Mouse (Mus musculus) intestine, postnatal 0 days (tissue): ENCODE measurements around the gene Ptpn1. TPM values are rescaled to one million over a fixed set of nuclear protein-coding genes. Genes with fewer than 3 reads are reported as not detected.

Experiments
- ATAC-seq: fragments of 200-750 bp; cut with Nextera tagmentation; 2 replicates; pipeline ENCODE4 v1.8.0; 2017; ENCODE audit warnings: mild to moderate bottlenecking, moderate TSS enrichment, moderate library complexity
- H3K27ac ChIP-seq: fragments of 300-500 bp; sonication (generic); 2 replicates; pipeline ENCODE4 v1.5.1; 2014; ENCODE audit warnings: mild to moderate bottlenecking, low read depth, low read length, moderate library complexity
- H3K27me3 ChIP-seq: fragments of 300-500 bp; sonication (generic); replicated peaks from 2 replicates; pipeline ENCODE4 v1.6.1; 2014; ENCODE audit warnings: low read length, mixed read lengths; ENCODE audit not compliant: control insufficient read depth, insufficient read depth
- H3K36me3 ChIP-seq: fragments of 300-500 bp; sonication (generic); 2 replicates; pipeline ENCODE4 v1.6.1; 2014; ENCODE audit warnings: mild to moderate bottlenecking, moderate library complexity; ENCODE audit not compliant: control insufficient read depth, insufficient read depth
- H3K4me1 ChIP-seq: fragments of 300-500 bp; sonication (generic); replicated peaks from 2 replicates; pipeline ENCODE4 v1.6.1; 2014; ENCODE audit warnings: antibody characterized with exemption, low read length, mixed read lengths; ENCODE audit not compliant: control insufficient read depth, insufficient read depth
- H3K4me2 ChIP-seq: fragments of 300-500 bp; sonication (generic); replicated peaks from 2 replicates; pipeline ENCODE4 v1.6.1; 2014; ENCODE audit warnings: low read depth, mild to moderate bottlenecking, moderate library complexity
- H3K4me3 ChIP-seq: fragments of 300-500 bp; sonication (generic); 2 replicates; pipeline ENCODE4 v1.5.1; 2014; ENCODE audit warnings: low read depth, low read length
- H3K9ac ChIP-seq: fragments of 300-500 bp; sonication (generic); 2 replicates; pipeline ENCODE4 v1.6.1; 2014; ENCODE audit warnings: mild to moderate bottlenecking, low read depth, low read length
- H3K9me3 ChIP-seq: fragments of 300-500 bp; sonication (generic); 2 replicates; pipeline ENCODE4 v1.6.1; 2016; ENCODE audit warnings: mixed run types; ENCODE audit not compliant: control insufficient read depth
- CTCF ChIP-seq: sonication (generic); IDR thresholded peaks from 2 replicates; pipeline ENCODE4 v1.5.1; 2016; ENCODE audit warnings: low read depth, mild to moderate bottlenecking, control low read depth, antibody characterized with exemption, moderate library complexity
- WGBS: fragments of 180-500 bp; shearing (Covaris S2); extraction: QIAGEN DNeasy Blood & Tissue Kit; methylation state at CpG from one replicate; pipeline ENCODE4 v1.1.7; 2014; 5-methylcytosine and 5-hydroxymethylcytosine counted together
- polyA plus RNA-seq: library from polyadenylated mRNA; unstranded; fragments of >200 nt; fragmentation: Nextera tagmentation; extraction: Ambion mirVana; gene quantifications from 2 replicates; pipeline ENCODE4 v1.2.1, GENCODE M21; 2015

Ptpn1 gene
- 30.5 and 33.5 TPM in 2 replicates for polyA plus RNA-seq

GRCm38 (mm10) chr2:167931985-167932726 is at the start of gene Ptpn1:
Gene Ptpn1, plus strand, starts transcription at chr2:167932057.
- TF ChIP-seq CTCF, result no peak
- Histone ChIP-seq H3K4me1 (peaks cover 5% of the 10 kb centered on the region; the same call in 1 of the 2 replicates), H3K9me3 (no peaks in the 10 kb centered on the region), H3K4me3 (peak within 1 kb of the TSS; percentile 90), H3K4me2 (peak within 1 kb of the TSS; percentile 95), H3K36me3 (no peaks in the 10 kb centered on the region), H3K9ac (peak within 1 kb of the TSS; percentile 94), H3K27me3 (no peaks in the 10 kb centered on the region), H3K27ac (peak within 1 kb of the TSS; percentile 78)
- ATAC-seq, result peak; percentile 96
- WGBS, result under 1% methylated on average over 81 of the region's 99 CpGs

- ATAC-seq, result no peak
- peak; percentile 43 for TF ChIP-seq CTCF
- 62% methylated on average over 7 of the region's 7 CpGs for WGBS
Measured at GRCm38 (mm10) chr2:167886485-167886884, 45.4 kb upstream of the Ptpn1 start.

GRCm38 (mm10) chr2:167887516-167888347 is 44.1 kb upstream of the Ptpn1 start:
- 7% methylated on average over 22 of the region's 22 CpGs for WGBS
- peak; percentile 65 for ATAC-seq
- no peaks in the 10 kb centered on the region for H3K36me3 ChIP-seq
- no peak for TF ChIP-seq CTCF
- peak overlapping the region; percentile 66 for H3K27ac ChIP-seq
- peak overlapping the region; percentile 22; the same call in 1 of the 2 replicates for H3K4me3 ChIP-seq
- H3K4me1 ChIP-seq, result peaks cover 10% of the 10 kb centered on the region
- no peaks in the 10 kb centered on the region for H3K9me3 ChIP-seq
- peak overlapping the region; percentile 62 for H3K4me2 ChIP-seq
- no peak overlapping the region for H3K9ac ChIP-seq
- H3K27me3 ChIP-seq, result no peaks in the 10 kb centered on the region

More at GRCm38 (mm10) chr2:167886485-167886884, 45.4 kb upstream of the Ptpn1 start:
- H3K4me2 ChIP-seq, result no peak overlapping the region
- peaks cover 10% of the 10 kb centered on the region for H3K4me1 ChIP-seq
- H3K27ac ChIP-seq, result no peak overlapping the region
- no peak overlapping the region for H3K9ac ChIP-seq
- no peaks in the 10 kb centered on the region for H3K27me3 ChIP-seq
- H3K4me3 ChIP-seq, result no peak overlapping the region
- no peaks in the 10 kb centered on the region for H3K36me3 ChIP-seq
- H3K9me3 ChIP-seq, result peaks cover 5% of the 10 kb centered on the region; the same call in 1 of the 2 replicates

GRCm38 (mm10) chr2:167888834-167889233 is 43.0 kb upstream of the Ptpn1 start:
- no peak for ATAC-seq
- 36% methylated on average over 6 of the region's 6 CpGs for WGBS
- no peak for TF ChIP-seq CTCF
- H3K27me3 ChIP-seq, result no peaks in the 10 kb centered on the region
- H3K9me3 ChIP-seq, result no peaks in the 10 kb centered on the region
- no peaks in the 10 kb centered on the region for H3K36me3 ChIP-seq
- H3K4me2 ChIP-seq, result no peak overlapping the region
- peaks cover 10% of the 10 kb centered on the region for H3K4me1 ChIP-seq
- no peak overlapping the region for H3K4me3 ChIP-seq
- H3K9ac ChIP-seq, result no peak overlapping the region
- peak overlapping the region; percentile 57; the same call in 1 of the 2 replicates for H3K27ac ChIP-seq

GRCm38 (mm10) chr2:167889886-167890285 is 42.0 kb upstream of the Ptpn1 start:
- Histone ChIP-seq H3K27me3 (no peaks in the 10 kb centered on the region), H3K4me2 (no peak overlapping the region), H3K27ac (no peak overlapping the region), H3K36me3 (no peaks in the 10 kb centered on the region), H3K4me3 (no peak overlapping the region), H3K9me3 (no peaks in the 10 kb centered on the region), H3K4me1 (peaks cover 10% of the 10 kb centered on the region), H3K9ac (no peak overlapping the region)
- TF ChIP-seq CTCF, result no peak
- ATAC-seq, result no peak
- WGBS, result 63% methylated on average over 4 of the region's 4 CpGs

DNA sequence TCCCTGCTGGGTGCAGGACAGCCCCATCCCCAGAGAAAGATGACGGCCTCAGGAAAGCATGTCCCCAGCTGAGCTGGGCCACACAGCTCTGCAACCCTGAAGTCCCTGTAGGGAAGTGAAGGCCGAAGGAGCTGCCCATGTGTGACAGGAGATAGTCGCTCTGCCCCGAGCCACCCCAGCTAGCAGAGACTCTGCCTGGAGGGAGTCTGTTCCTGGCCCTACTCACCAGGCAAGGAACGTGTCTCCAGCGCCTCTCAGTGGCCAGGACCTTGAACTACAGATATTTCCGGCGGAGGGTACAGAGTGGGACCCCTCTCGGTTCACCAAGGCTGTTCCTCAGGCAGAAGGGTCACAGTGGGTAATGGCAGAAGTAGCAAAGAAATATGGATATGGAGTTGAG is 39.9 kb upstream of the Ptpn1 start:
- no peaks in the 10 kb centered on the region for H3K36me3 ChIP-seq
- H3K27me3 ChIP-seq, result peaks cover 4% of the 10 kb centered on the region; the same call in 1 of the 2 replicates
- no peak overlapping the region for H3K27ac ChIP-seq
- H3K9me3 ChIP-seq, result no peaks in the 10 kb centered on the region
- WGBS, result 20% methylated on average over 9 of the region's 9 CpGs
- no peak overlapping the region for H3K4me2 ChIP-seq
- H3K9ac ChIP-seq, result no peak overlapping the region
- peak; percentile 8; the same call in 1 of the 2 replicates for ATAC-seq
- H3K4me1 ChIP-seq, result peaks cover 10% of the 10 kb centered on the region
- TF ChIP-seq CTCF, result peak; percentile 96
- no peak overlapping the region for H3K4me3 ChIP-seq
